Mouse (Mus musculus): ENCODE results near the gene Armt1.

DNA sequence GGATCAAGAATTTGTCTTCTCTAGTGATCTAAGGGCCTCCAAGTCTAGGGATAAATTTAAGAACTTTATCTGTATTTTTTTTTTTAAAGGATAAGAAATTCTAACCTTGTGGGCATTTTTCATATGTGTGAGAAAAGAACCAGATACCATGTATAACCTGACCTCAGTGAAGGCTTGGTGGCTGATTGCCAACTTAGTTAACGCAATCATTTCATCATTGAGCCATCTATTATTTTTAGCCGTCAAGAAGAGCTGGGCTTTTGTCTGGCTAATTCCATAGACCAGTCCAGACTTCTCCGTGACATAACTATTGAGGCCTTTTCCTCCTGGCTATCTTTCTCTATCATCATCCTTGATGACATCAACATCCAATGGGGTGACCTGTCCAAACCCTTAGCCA lies 43.2 kb downstream of the Armt1 start:
- TF ChIP-seq POLR2A (IDR thresholded peaks at IDR 0.05; ENCODE audit: borderline replicate concordance, extremely low read depth, low read depth, low read length) (no peak), CTCF (IDR thresholded peaks at IDR 0.05; ENCODE audit: insufficient read depth, low read length) (no peak)

Data from lung, adult 2 months (tissue).